Mouse (Mus musculus): Measurements from ENCODE around the gene Psmb10.

GRCm38 (mm10) chr8:105959350-105959749, 21.1 kb upstream of the Psmb10 start:
- TF ChIP-seq POLR2A (IDR thresholded peaks at IDR 0.05; ENCODE audit: control insufficient read depth, low read depth, low read length) (no peak), CTCF (IDR thresholded peaks at IDR 0.05; ENCODE audit: control insufficient read depth, insufficient read depth, insufficient replicate concordance, low read depth, low read length) (no peak)

Measured in testis, adult 2 months (tissue).